Mouse (Mus musculus) hindbrain, embryonic 11.5 days (tissue): ENCODE data around the gene Gramd1b. TPM values are rescaled to one million over a fixed set of nuclear protein-coding genes. Genes with fewer than 3 reads are reported as not detected.

Experiments used
- ATAC-seq: fragments of 200-750 bp; cut with Nextera tagmentation; 2 replicates; pipeline ENCODE4 v1.8.0; 2017; ENCODE audit warnings: mild to moderate bottlenecking, moderate TSS enrichment, moderate library complexity; ENCODE audit not compliant: low FRiP score
- DNase-seq: peaks from one replicate; pipeline ENCODE4 v3.0.0-alpha.2; 2015; ENCODE audit warnings: low spot score
- H3K27ac ChIP-seq: fragments of 300-500 bp; sonication (generic); 2 replicates; pipeline ENCODE4 v1.5.1; 2014; ENCODE audit warnings: mild to moderate bottlenecking, low read depth, low read length
- H3K27me3 ChIP-seq: fragments of 300-500 bp; sonication (generic); 2 replicates; pipeline ENCODE4 v1.6.1; 2014; ENCODE audit warnings: mild to moderate bottlenecking, low read length, moderate library complexity, mixed read lengths; ENCODE audit not compliant: control insufficient read depth, insufficient read depth
- H3K36me3 ChIP-seq: fragments of 300-500 bp; sonication (generic); 2 replicates; pipeline ENCODE4 v1.6.1; 2014; ENCODE audit warnings: mild to moderate bottlenecking, low read length, moderate library complexity, mixed read lengths; ENCODE audit not compliant: control insufficient read depth, insufficient read depth
- H3K4me1 ChIP-seq: fragments of 300-500 bp; sonication (generic); replicated peaks from 2 replicates; pipeline ENCODE4 v1.6.1; 2014; ENCODE audit warnings: low read length, mixed read lengths; ENCODE audit not compliant: control insufficient read depth, insufficient read depth
- H3K4me2 ChIP-seq: fragments of 300-500 bp; sonication (generic); replicated peaks from 2 replicates; pipeline ENCODE4 v1.6.1; 2014; ENCODE audit warnings: mild to moderate bottlenecking, low read depth, low read length
- H3K4me3 ChIP-seq: fragments of 300-500 bp; sonication (generic); 2 replicates; pipeline ENCODE4 v1.5.1; 2014; ENCODE audit warnings: low read depth, low read length
- H3K9ac ChIP-seq: fragments of 300-500 bp; sonication (generic); 2 replicates; pipeline ENCODE4 v1.6.1; 2014; ENCODE audit warnings: low read depth, low read length
- H3K9me3 ChIP-seq: fragments of 300-500 bp; sonication (generic); 2 replicates; pipeline ENCODE4 v1.6.1; 2016; ENCODE audit warnings: low read length; ENCODE audit not compliant: control insufficient read depth
- WGBS: fragments of 180-500 bp; shearing (Covaris S2); extraction: QIAGEN DNeasy Blood & Tissue Kit; methylation state at CpG from one replicate; pipeline ENCODE4 v1.1.7; 2014; 5-methylcytosine and 5-hydroxymethylcytosine counted together
- polyA plus RNA-seq: library from polyadenylated mRNA; unstranded; fragments of >200 nt; fragmentation: Nextera tagmentation; extraction: Ambion mirVana; gene quantifications from 2 replicates; pipeline ENCODE4 v1.2.1, GENCODE M21; 2014

Gramd1b gene
- polyA plus RNA-seq, 1 experiment from 2014 or later = 5.1 TPM

GRCm38 (mm10) chr9:40344801-40345492, 186.2 kb downstream of the Gramd1b start:
- Histone ChIP-seq H3K36me3 (no peaks in the 10 kb centered on the region), H3K4me3 (no peak overlapping the region), H3K9ac (no peak overlapping the region), H3K27ac (no peak overlapping the region), H3K27me3 (no peaks in the 10 kb centered on the region), H3K9me3 (no peaks in the 10 kb centered on the region), H3K4me1 (0 out of 2 replicates have a peak, but pooled peaks cover 6% of the 10 kb centered on the region), H3K4me2 (no peak overlapping the region)
- no peak for ATAC-seq
- 61% methylated on average over 10 of the region's 10 CpGs for WGBS
- no peak for DNase-seq

GRCm38 (mm10) chr9:40343828-40344227, 187.4 kb downstream of the Gramd1b start:
- DNase-seq (no peak), ATAC-seq (no peak)
- Histone ChIP-seq H3K9ac (no peak overlapping the region), H3K36me3 (no peaks in the 10 kb centered on the region), H3K4me3 (no peak overlapping the region), H3K9me3 (no peaks in the 10 kb centered on the region), H3K27ac (no peak overlapping the region), H3K4me1 (0 out of 2 replicates have a peak, but pooled peaks cover 6% of the 10 kb centered on the region), H3K27me3 (no peaks in the 10 kb centered on the region), H3K4me2 (no peak overlapping the region)
- 96% methylated on average over 7 of the region's 7 CpGs for WGBS

- Histone ChIP-seq H3K4me3 (no peak overlapping the region), H3K36me3 (no peaks in the 10 kb centered on the region), H3K9me3 (no peaks in the 10 kb centered on the region), H3K27ac (no peak overlapping the region), H3K27me3 (no peaks in the 10 kb centered on the region), H3K4me1 (0 out of 2 replicates have a peak, but pooled peaks cover 6% of the 10 kb centered on the region), H3K9ac (no peak overlapping the region), H3K4me2 (no peak overlapping the region)
- no peak for ATAC-seq
- WGBS = 95% methylated on average over 9 of the region's 9 CpGs
- no peak for DNase-seq
Observed at GRCm38 (mm10) chr9:40343053-40343652, 188.0 kb downstream of the Gramd1b start.

GRCm38 (mm10) chr9:40342101-40342500, 189.1 kb downstream of the Gramd1b start:
- Histone ChIP-seq H3K9ac (no peak overlapping the region), H3K4me2 (no peak overlapping the region), H3K9me3 (no peaks in the 10 kb centered on the region), H3K27me3 (no peaks in the 10 kb centered on the region), H3K4me3 (no peak overlapping the region), H3K4me1 (0 out of 2 replicates have a peak, but pooled peaks cover 6% of the 10 kb centered on the region), H3K27ac (no peak overlapping the region), H3K36me3 (no peaks in the 10 kb centered on the region)
- WGBS = 85% methylated on average over 7 of the region's 7 CpGs
- ATAC-seq (no peak), DNase-seq (no peak)

GRCm38 (mm10) chr9:40339578-40339977, 191.6 kb downstream of the Gramd1b start:
- DNase-seq = no peak
- 68% methylated on average over 9 of the region's 9 CpGs for WGBS

GRCm38 (mm10) chr9:40337131-40337820, 193.9 kb downstream of the Gramd1b start:
- no peaks in the 10 kb centered on the region for H3K27me3 ChIP-seq

More at GRCm38 (mm10) chr9:40339578-40339977, 191.6 kb downstream of the Gramd1b start:
- H3K9me3 ChIP-seq = no peaks in the 10 kb centered on the region
- no peak overlapping the region for H3K4me2 ChIP-seq
- no peak for ATAC-seq
- no peaks in the 10 kb centered on the region for H3K27me3 ChIP-seq
- no peaks in the 10 kb centered on the region for H3K36me3 ChIP-seq
- H3K4me3 ChIP-seq = no peak overlapping the region
- no peak overlapping the region for H3K27ac ChIP-seq
- H3K9ac ChIP-seq = no peak overlapping the region
- H3K4me1 ChIP-seq = no peaks in the 10 kb centered on the region

GRCm38 (mm10) chr9:40336701-40337100, 194.5 kb downstream of the Gramd1b start:
- Histone ChIP-seq H3K36me3 (no peaks in the 10 kb centered on the region), H3K4me1 (no peaks in the 10 kb centered on the region), H3K27ac (no peak overlapping the region), H3K4me2 (no peak overlapping the region), H3K9ac (no peak overlapping the region), H3K4me3 (no peak overlapping the region), H3K27me3 (no peaks in the 10 kb centered on the region), H3K9me3 (no peaks in the 10 kb centered on the region)
- DNase-seq (no peak), ATAC-seq (no peak)
- 74% methylated on average over 5 of the region's 5 CpGs for WGBS

More at GRCm38 (mm10) chr9:40337131-40337820, 193.9 kb downstream of the Gramd1b start:
- no peaks in the 10 kb centered on the region for H3K9me3 ChIP-seq
- 83% methylated on average over 4 of the region's 4 CpGs for WGBS
- H3K36me3 ChIP-seq = no peaks in the 10 kb centered on the region
- H3K4me2 ChIP-seq = no peak overlapping the region
- ATAC-seq (no peak), DNase-seq (no peak)
- no peak overlapping the region for H3K9ac ChIP-seq
- H3K4me1 ChIP-seq = no peaks in the 10 kb centered on the region
- H3K4me3 ChIP-seq = no peak overlapping the region
- no peak overlapping the region for H3K27ac ChIP-seq

GRCm38 (mm10) chr9:40334617-40335016, 196.6 kb downstream of the Gramd1b start:
- H3K27ac ChIP-seq = no peak overlapping the region
- WGBS = 82% methylated on average over 2 of the region's 2 CpGs
- no peak overlapping the region for H3K4me2 ChIP-seq
- H3K27me3 ChIP-seq = no peaks in the 10 kb centered on the region
- no peaks in the 10 kb centered on the region for H3K36me3 ChIP-seq
- no peak overlapping the region for H3K4me3 ChIP-seq
- ATAC-seq (no peak), DNase-seq (no peak)
- H3K9ac ChIP-seq = no peak overlapping the region
- no peaks in the 10 kb centered on the region for H3K4me1 ChIP-seq
- no peaks in the 10 kb centered on the region for H3K9me3 ChIP-seq
